Mouse (Mus musculus) spleen, adult 12 weeks (tissue): Measurements from ENCODE around the gene Gm19668.
"Not testable (repeated sequence)": the region's sequence is repeated elsewhere in the genome, so short reads cannot be mapped to it uniquely, and the experiment has no call there.

Experiments
- DNase-seq: peaks from one replicate; pipeline ENCODE4 v3.0.0; 2022; ENCODE audit warnings: low spot score

The Gm19668 gene

GRCm38 (mm10) chr10:77769727-77770126 lies 29.2 kb downstream of the Gm19668 start:
- DNase-seq, result no peak

- not testable (repeated sequence) for DNase-seq
Measured at GRCm38 (mm10) chr10:77759582-77759981, 39.4 kb downstream of the Gm19668 start, which contains the start of gene Gm3233. Gm3233 (minus strand) TSS chr10:77759682.

- DNase-seq, result no peak
Measured at GRCm38 (mm10) chr10:77753448-77753847, 45.5 kb downstream of the Gm19668 start.

GRCm38 (mm10) chr10:77752312-77752711 lies 46.6 kb downstream of the Gm19668 start:
- not testable (repeated sequence) for DNase-seq

- not testable (repeated sequence) for DNase-seq
Measured at GRCm38 (mm10) chr10:77751254-77751653, 47.7 kb downstream of the Gm19668 start, which contains the start of gene Gm9736. Gm9736 (minus strand) TSS chr10:77751354.

- not testable (repeated sequence) for DNase-seq
Measured at GRCm38 (mm10) chr10:77750686-77751085, 48.2 kb downstream of the Gm19668 start.
